Mouse (Mus musculus): ENCODE results near the gene Calm1. TPM values are rescaled to one million over a fixed set of nuclear protein-coding genes. Genes with fewer than 3 reads are reported as not detected.
A peak's percentile ranks its signal among the peaks of the same experiment; 100 is the strongest.
"Not testable (repeated sequence)": the region's sequence is repeated elsewhere in the genome, so short reads cannot be mapped to it uniquely, and the experiment has no call there.

Calm1 gene
- total and polyA plus RNA-seq, 2 experiments from 2014 or later: 1,416 to 4,078 TPM

DNA sequence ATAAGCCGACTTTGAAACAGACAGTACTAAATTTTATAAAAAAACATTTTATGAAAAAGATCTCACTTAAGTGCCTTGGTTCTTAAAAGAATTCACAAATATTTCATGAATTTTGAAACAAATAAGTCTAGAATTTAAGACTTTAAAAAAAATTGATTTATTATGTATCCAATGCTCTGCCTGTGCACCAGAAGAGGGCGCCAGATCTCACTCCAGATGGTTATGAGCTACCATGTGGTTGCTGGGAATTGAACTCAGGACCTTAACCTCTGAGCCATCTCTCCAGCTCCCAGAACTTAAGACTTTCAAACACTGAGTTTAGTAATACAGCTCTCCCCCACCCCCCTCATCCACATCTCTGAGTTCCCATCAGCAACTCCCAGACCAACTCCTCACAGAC is 16.6 kb upstream of the Calm1 start:
- WGBS: 79% methylated on average over 2 of the region's 2 CpGs

DNA sequence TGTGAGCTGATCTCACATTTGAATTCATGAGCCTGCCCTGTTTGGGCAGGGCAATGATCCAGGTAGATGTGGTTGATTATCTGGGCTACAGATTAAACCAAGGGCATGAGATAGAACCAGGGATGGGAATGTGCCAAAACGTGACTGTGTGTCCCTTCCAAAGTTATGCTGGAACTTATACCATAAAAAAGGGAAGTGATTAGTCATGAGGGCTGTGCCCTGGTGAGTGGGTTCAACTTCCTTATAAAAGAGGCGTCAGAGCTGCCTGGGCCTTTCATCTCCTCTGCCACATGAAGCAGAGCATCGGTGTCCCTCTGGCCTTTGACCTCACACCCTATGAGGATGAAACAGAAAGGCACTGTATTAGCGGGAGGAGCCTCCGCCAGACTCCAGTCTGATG is 15.3 kb upstream of the Calm1 start:
- H3K9ac ChIP-seq (replicated peaks; ENCODE audit: low read length): no peak overlapping the region
- no peaks in the 10 kb centered on the region for H3K36me3 ChIP-seq (ENCODE audit: insufficient read depth, low read length)
- no peak overlapping the region for H3K4me2 ChIP-seq (ENCODE audit: low read depth, low read length)
- H3K4me3 ChIP-seq (ENCODE audit: low read length): no peak overlapping the region
- DNase-seq (ENCODE audit: low spot score): no peak
- H3K9me3 ChIP-seq (ENCODE audit: low read length): no peaks in the 10 kb centered on the region
- H3K27ac ChIP-seq: no peak overlapping the region
- TF ChIP-seq CTCF (IDR thresholded peaks at IDR 0.05; ENCODE audit: low read depth): no peak
- WGBS: 68% methylated on average over 5 of the region's 5 CpGs
- H3K4me1 ChIP-seq (ENCODE audit: insufficient read depth, low read length): no peaks in the 10 kb centered on the region; the same call in 1 of the 2 replicates
- ATAC-seq: no peak
- H3K27me3 ChIP-seq (ENCODE audit: insufficient read depth, low read length): no peaks in the 10 kb centered on the region

More for the DNA sequence above, 16.6 kb upstream of the Calm1 start:
- 0 out of 2 replicates have a peak, but pooled peaks have one; percentile 9 for TF ChIP-seq CTCF (IDR thresholded peaks at IDR 0.05; ENCODE audit: low read depth)
- no peaks in the 10 kb centered on the region; the same call in 1 of the 2 replicates for H3K4me1 ChIP-seq (ENCODE audit: insufficient read depth, low read length)
- ATAC-seq: no peak
- no peak for DNase-seq (ENCODE audit: low spot score)
- H3K27ac ChIP-seq: no peak overlapping the region
- H3K9me3 ChIP-seq (ENCODE audit: low read length): no peaks in the 10 kb centered on the region
- no peaks in the 10 kb centered on the region for H3K36me3 ChIP-seq (ENCODE audit: insufficient read depth, low read length)
- no peaks in the 10 kb centered on the region for H3K27me3 ChIP-seq (ENCODE audit: insufficient read depth, low read length)
- no peak overlapping the region for H3K4me3 ChIP-seq (ENCODE audit: low read length)
- no peak overlapping the region for H3K9ac ChIP-seq (replicated peaks; ENCODE audit: low read length)
- H3K4me2 ChIP-seq (ENCODE audit: low read depth, low read length): no peak overlapping the region

DNA sequence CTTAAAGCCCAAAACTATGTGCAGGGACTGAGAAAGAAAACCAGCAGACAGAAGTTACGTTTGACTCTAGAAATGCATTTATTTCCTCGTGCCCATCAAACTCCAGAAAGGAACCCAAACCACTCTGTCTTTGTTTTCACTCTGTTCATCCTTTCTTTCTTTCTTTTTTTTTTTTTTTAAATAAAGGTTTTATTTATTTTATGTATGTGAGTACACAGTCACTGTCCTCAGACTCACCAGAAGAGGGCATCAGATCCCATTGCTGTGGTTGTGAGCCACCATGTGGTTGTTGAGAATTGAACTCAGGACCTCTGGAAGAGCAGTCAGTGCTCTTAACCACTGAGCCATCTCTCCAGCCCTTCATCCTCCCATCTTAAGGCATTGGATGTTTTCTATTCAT is 14.3 kb upstream of the Calm1 start:
- H3K9ac ChIP-seq (replicated peaks; ENCODE audit: low read length); H3K4me2 ChIP-seq (ENCODE audit: low read depth, low read length); H3K27me3 ChIP-seq (ENCODE audit: insufficient read depth, low read length); H3K36me3 ChIP-seq (ENCODE audit: insufficient read depth, low read length); H3K9me3 ChIP-seq (ENCODE audit: low read length); H3K4me3 ChIP-seq (ENCODE audit: low read length); H3K27ac ChIP-seq; DNase-seq (ENCODE audit: low spot score); H3K4me1 ChIP-seq (ENCODE audit: insufficient read depth, low read length); ATAC-seq: not testable (repeated sequence)
- TF ChIP-seq CTCF (IDR thresholded peaks at IDR 0.05; ENCODE audit: low read depth): peak; percentile 27; the same call in 1 of the 2 replicates
- 90% methylated on average over 2 of the region's 2 CpGs for WGBS

DNA sequence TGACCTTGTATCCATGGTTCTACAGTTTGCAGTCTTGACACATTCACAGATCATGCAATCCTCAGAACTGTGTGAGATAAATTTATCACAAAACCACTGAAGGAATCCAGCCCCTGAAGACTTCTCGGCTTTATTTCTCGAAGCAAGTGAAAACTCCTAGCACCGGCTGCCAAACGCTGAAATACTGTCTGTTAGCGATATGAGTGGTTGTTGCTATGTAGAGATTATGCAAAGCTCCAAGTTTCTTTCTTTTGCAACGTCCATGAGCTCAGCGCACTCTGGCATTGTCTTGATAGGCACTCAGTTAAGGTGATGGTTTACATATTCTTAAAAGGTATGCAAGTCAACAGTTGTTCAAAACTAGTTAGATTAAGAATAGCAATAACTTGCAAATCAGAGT is 13.3 kb upstream of the Calm1 start:
- Histone ChIP-seq H3K4me2 (ENCODE audit: low read depth, low read length) (peak overlapping the region; percentile 93), H3K4me1 (ENCODE audit: insufficient read depth, low read length) (no peaks in the 10 kb centered on the region; the same call in 1 of the 2 replicates), H3K4me3 (ENCODE audit: low read length) (no peak overlapping the region), H3K27ac (peak overlapping the region; percentile 100), H3K9ac (replicated peaks; ENCODE audit: low read length) (no peak overlapping the region), H3K27me3 (ENCODE audit: insufficient read depth, low read length) (no peaks in the 10 kb centered on the region), H3K36me3 (ENCODE audit: insufficient read depth, low read length) (no peaks in the 10 kb centered on the region), H3K9me3 (ENCODE audit: low read length) (no peaks in the 10 kb centered on the region)
- TF ChIP-seq CTCF (IDR thresholded peaks at IDR 0.05; ENCODE audit: low read depth): no peak
- DNase-seq (ENCODE audit: low spot score): no peak
- ATAC-seq: no peak
- WGBS: 53% methylated on average over 7 of the region's 7 CpGs

DNA sequence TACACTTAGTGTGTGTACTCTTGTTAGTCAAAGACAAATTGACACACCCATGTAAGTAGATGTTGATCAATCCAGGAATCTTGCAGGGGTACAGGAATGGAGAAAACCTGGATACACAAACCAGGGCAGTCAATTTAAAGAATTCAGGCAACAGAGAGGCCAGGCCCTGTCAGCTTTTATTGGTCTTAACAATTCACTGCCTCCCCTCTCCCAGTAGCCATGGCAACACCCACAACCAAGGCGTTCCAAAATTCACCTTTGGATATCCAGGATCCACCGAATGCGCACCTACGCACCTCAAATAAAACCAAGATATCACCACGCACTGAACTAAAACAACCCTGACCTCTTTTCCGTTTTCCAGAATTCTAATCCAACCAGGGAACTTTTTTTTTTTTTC is 12.9 kb upstream of the Calm1 start:
- Histone ChIP-seq H3K9me3 (ENCODE audit: low read length) (no peaks in the 10 kb centered on the region), H3K27ac (peak overlapping the region; percentile 100), H3K27me3 (ENCODE audit: insufficient read depth, low read length) (no peaks in the 10 kb centered on the region), H3K4me3 (ENCODE audit: low read length) (peak overlapping the region; percentile 63), H3K4me2 (ENCODE audit: low read depth, low read length) (peak overlapping the region; percentile 93), H3K9ac (replicated peaks; ENCODE audit: low read length) (peak overlapping the region; percentile 93), H3K36me3 (ENCODE audit: insufficient read depth, low read length) (no peaks in the 10 kb centered on the region), H3K4me1 (ENCODE audit: insufficient read depth, low read length) (no peaks in the 10 kb centered on the region; the same call in 1 of the 2 replicates)
- ATAC-seq (no peak), DNase-seq (ENCODE audit: low spot score) (peak; percentile 63)
- no peak for TF ChIP-seq CTCF (IDR thresholded peaks at IDR 0.05; ENCODE audit: low read depth)
- WGBS: 2% methylated on average over 6 of the region's 6 CpGs

DNA sequence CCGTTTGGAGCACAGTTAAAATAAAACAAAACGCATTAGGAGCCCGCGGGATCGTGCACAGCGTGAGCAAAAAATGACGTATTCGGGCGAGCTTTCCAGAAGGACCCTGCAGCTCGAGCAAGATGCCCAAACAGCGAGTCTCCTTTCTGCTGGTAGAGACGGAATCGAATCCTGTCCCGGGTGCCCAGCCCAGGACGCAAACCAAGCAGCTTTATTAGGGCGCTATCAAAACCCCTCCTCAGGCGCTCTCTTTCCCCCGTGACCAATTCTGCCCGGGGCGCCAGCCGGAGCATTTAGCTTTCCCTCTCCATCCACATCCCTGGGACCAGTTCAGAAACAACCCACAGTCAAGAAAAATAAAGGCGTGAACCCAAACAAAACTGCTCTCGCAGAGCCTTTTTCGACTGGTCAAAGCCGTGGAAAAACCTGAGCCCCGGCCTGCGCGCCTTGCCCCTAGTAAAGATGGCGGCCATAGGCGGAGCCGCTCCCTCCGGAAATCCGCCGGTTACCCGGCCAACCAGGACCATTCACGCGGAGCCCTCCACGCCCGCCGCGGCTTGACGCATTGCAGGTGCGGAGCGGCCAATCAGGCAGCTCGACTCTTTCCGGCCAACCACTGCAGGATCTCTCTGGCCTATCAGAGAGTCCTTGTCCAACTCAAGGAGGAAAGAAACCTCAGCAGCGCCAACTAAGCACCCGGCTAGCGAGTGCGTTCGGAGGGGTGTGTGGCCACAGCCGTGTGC is 12.1 kb upstream of the Calm1 start:
- TF ChIP-seq CTCF (IDR thresholded peaks at IDR 0.05; ENCODE audit: low read depth): no peak; the same call in 1 of the 2 replicates
- under 1% methylated on average over 52 of the region's 52 CpGs for WGBS
- H3K9ac ChIP-seq (replicated peaks; ENCODE audit: low read length): peak overlapping the region; percentile 93
- DNase-seq (ENCODE audit: low spot score): peak; percentile 100
- peak; percentile 99 for ATAC-seq
- H3K4me3 ChIP-seq (ENCODE audit: low read length): peak overlapping the region; percentile 63
- H3K4me2 ChIP-seq (ENCODE audit: low read depth, low read length): peak overlapping the region; percentile 93
- no peaks in the 10 kb centered on the region for H3K27me3 ChIP-seq (ENCODE audit: insufficient read depth, low read length)
- H3K27ac ChIP-seq: peak overlapping the region; percentile 100
- H3K9me3 ChIP-seq (ENCODE audit: low read length): no peaks in the 10 kb centered on the region
- no peaks in the 10 kb centered on the region for H3K36me3 ChIP-seq (ENCODE audit: insufficient read depth, low read length)
- no peaks in the 10 kb centered on the region; the same call in 1 of the 2 replicates for H3K4me1 ChIP-seq (ENCODE audit: insufficient read depth, low read length)

Measured in hindbrain, postnatal 0 days (tissue).